In genomic region chr6:121210926-121211289, GRCm38 (mm10) we compare ENCODE assay signal across 7 mouse cellular contexts. TPM values are rescaled to one million over a fixed set of nuclear protein-coding genes. Genes with fewer than 3 reads are reported as not detected.
DNase-seq lines count a peak whose midpoint lies in the region; ATAC-seq and TF ChIP-seq lines count a peak whose summit lies in the region.

No protein-coding gene starts in this region.

- H3K9me3 ChIP-seq in embryonic facial prominence, embryonic 15.5 days (replicated peaks): no peaks in the 10 kb centered on the region
- H3K9me3 ChIP-seq in intestine, embryonic 14.5 days (ENCODE audit: control insufficient read depth, low read length): no peaks in the 10 kb centered on the region
- H3K9me3 ChIP-seq in neural tube, embryonic 12.5 days: no peaks in the 10 kb centered on the region

- H3K4me3 ChIP-seq in layer of hippocampus, adult 2 months: peak overlapping the region; percentile 61
- H3K4me3 ChIP-seq in embryonic facial prominence, embryonic 15.5 days (replicated peaks): peak overlapping the region; percentile 42
- peak overlapping the region; percentile 38 for H3K4me3 ChIP-seq in intestine, embryonic 14.5 days (ENCODE audit: low read depth, low read length)
- H3K4me3 ChIP-seq in neural tube, embryonic 12.5 days: peak overlapping the region; percentile 40

- H3K4me2 ChIP-seq in embryonic facial prominence, embryonic 15.5 days (replicated peaks): peak overlapping the region; percentile 75
- peak overlapping the region; percentile 71 for H3K4me2 ChIP-seq in intestine, embryonic 14.5 days (ENCODE audit: low read length)
- peak overlapping the region; percentile 89 for H3K4me2 ChIP-seq in neural tube, embryonic 12.5 days (replicated peaks)

- H3K27me3 ChIP-seq in embryonic facial prominence, embryonic 15.5 days: peaks cover 25% of the 10 kb centered on the region
- peaks cover 34% of the 10 kb centered on the region for H3K27me3 ChIP-seq in intestine, embryonic 14.5 days (replicated peaks; ENCODE audit: control insufficient read depth, insufficient read depth, low read length)
- peaks cover 35% of the 10 kb centered on the region for H3K27me3 ChIP-seq in neural tube, embryonic 12.5 days (replicated peaks)

- no peaks in the 10 kb centered on the region for H3K36me3 ChIP-seq in embryonic facial prominence, embryonic 15.5 days
- no peaks in the 10 kb centered on the region for H3K36me3 ChIP-seq in intestine, embryonic 14.5 days (ENCODE audit: control insufficient read depth, insufficient read depth, low read length)
- H3K36me3 ChIP-seq in neural tube, embryonic 12.5 days: no peaks in the 10 kb centered on the region

- peaks cover 17% of the 10 kb centered on the region for H3K4me1 ChIP-seq in embryonic facial prominence, embryonic 15.5 days
- H3K4me1 ChIP-seq in intestine, embryonic 14.5 days (replicated peaks; ENCODE audit: control insufficient read depth, insufficient read depth, low read length): peaks cover 13% of the 10 kb centered on the region
- H3K4me1 ChIP-seq in neural tube, embryonic 12.5 days: peaks cover 17% of the 10 kb centered on the region

- no peak for TF ChIP-seq CTCF in layer of hippocampus, adult 2 months (conservative IDR thresholded peaks at IDR 0.05)

- 2% methylated on average over 12 of the region's 12 CpGs for WGBS in embryonic facial prominence, embryonic 15.5 days
- WGBS in intestine, embryonic 14.5 days: under 1% methylated on average over 12 of the region's 12 CpGs
- 2% methylated on average over 12 of the region's 12 CpGs for WGBS in neural tube, embryonic 12.5 days

- DNase-seq in layer of hippocampus, adult 2 months (ENCODE audit: low spot score in 2 of 2): no peak
- no peak for DNase-seq in layer of hippocampus, postnatal 14 days (ENCODE audit: low spot score in 2 of 2)
- DNase-seq in intestine, embryonic 14.5 days (ENCODE audit: low spot score): no peak
- DNase-seq in layer of hippocampus, adult 9-11 months: no peak
- DNase-seq in frontal cortex, postnatal 14 days (ENCODE audit: low spot score in 2 of 2): no peak

- no peak for ATAC-seq in embryonic facial prominence, embryonic 15.5 days (ENCODE audit: insufficient number of reproducible peaks, low FRiP score, low TSS enrichment, low read depth)
- no peak for ATAC-seq in intestine, embryonic 14.5 days (replicated peaks; ENCODE audit: low FRiP score, low TSS enrichment, low read depth)
- peak; percentile 38; the same call in 1 of the 2 replicates for ATAC-seq in neural tube, embryonic 12.5 days (ENCODE audit: low FRiP score, low read depth)

- H3K27ac ChIP-seq in layer of hippocampus, adult 2 months: peak overlapping the region; percentile 62
- no peak overlapping the region for H3K27ac ChIP-seq in embryonic facial prominence, embryonic 15.5 days (replicated peaks)
- no peak overlapping the region for H3K27ac ChIP-seq in intestine, embryonic 14.5 days (ENCODE audit: low read depth)
- no peak overlapping the region for H3K27ac ChIP-seq in neural tube, embryonic 12.5 days

- H3K9ac ChIP-seq in embryonic facial prominence, embryonic 15.5 days: no peak overlapping the region
- no peak overlapping the region for H3K9ac ChIP-seq in intestine, embryonic 14.5 days (ENCODE audit: low read length)
- peak overlapping the region; percentile 53 for H3K9ac ChIP-seq in neural tube, embryonic 12.5 days

RNA-seq across cellular contexts. Expression of gene Tuba8, which starts 0.4 kb away (rescaled TPM):
- 1 to 10 TPM; 5.0 to 6.1 TPM for total RNA-seq in layer of hippocampus, adult 2 months (2021)
- total RNA-seq in layer of hippocampus, postnatal 14 days (2021): 1 to 10 TPM; 5.4 to 5.5 TPM
- 6.7 and 7.5 TPM in 2 replicates for polyA plus RNA-seq in embryonic facial prominence, embryonic 15.5 days (2015; fragmentation: Nextera tagmentation; extraction: Ambion mirVana)
- polyA plus RNA-seq in intestine, embryonic 14.5 days (2014; fragmentation: Nextera tagmentation; extraction: Ambion mirVana): 0.38 and 0.46 TPM in 2 replicates
- 0.26 and 0.33 TPM in 2 replicates for polyA plus RNA-seq in neural tube, embryonic 12.5 days (2016; fragmentation: Nextera tagmentation; extraction: Ambion mirVana)

RNA-seq across cellular contexts. Expression of gene Pex26, which starts 27.4 kb away (rescaled TPM):
- 10 to 100 TPM in 1 of 2 experiments, 1 to 10 TPM in 1; 9.7 to 11.5 TPM for total RNA-seq in layer of hippocampus, adult 2 months (2021)
- total RNA-seq in layer of hippocampus, postnatal 14 days (2021): 10 to 100 TPM; 11.2 to 12.0 TPM
- 11.3 and 12.5 TPM in 2 replicates for polyA plus RNA-seq in embryonic facial prominence, embryonic 15.5 days (2015; fragmentation: Nextera tagmentation; extraction: Ambion mirVana)
- polyA plus RNA-seq in intestine, embryonic 14.5 days (2014; fragmentation: Nextera tagmentation; extraction: Ambion mirVana): 10.5 and 11.5 TPM in 2 replicates
- 11.9 and 12.5 TPM in 2 replicates for polyA plus RNA-seq in neural tube, embryonic 12.5 days (2016; fragmentation: Nextera tagmentation; extraction: Ambion mirVana)

RNA-seq across cellular contexts. Expression of gene Usp18, which starts 34.8 kb away (rescaled TPM):
- under 1 TPM; 0.52 to 0.74 TPM for total RNA-seq in layer of hippocampus, adult 2 months (2021)
- not detected for total RNA-seq in layer of hippocampus, postnatal 14 days (2021)
- polyA plus RNA-seq in embryonic facial prominence, embryonic 15.5 days (2015; fragmentation: Nextera tagmentation; extraction: Ambion mirVana): 3.7 and 5.3 TPM in 2 replicates
- 2.1 and 2.8 TPM in 2 replicates for polyA plus RNA-seq in intestine, embryonic 14.5 days (2014; fragmentation: Nextera tagmentation; extraction: Ambion mirVana)
- polyA plus RNA-seq in neural tube, embryonic 12.5 days (2016; fragmentation: Nextera tagmentation; extraction: Ambion mirVana): 1.3 TPM in 2 replicates
